Mouse (Mus musculus) spleen, postnatal 14 days (tissue): ENCODE results near the gene Fgfr2.

Source experiments
- DNase-seq, 2 experiments: peaks; one replicate each; pipeline ENCODE4 v3.0.0; 2021 to 2022; ENCODE audit warnings: low spot score in 2 of 2

Gene Fgfr2

GRCm38 (mm10) chr7:130368036-130368826, 2754.9 kb downstream of the Fgfr2 start:
- DNase-seq: no peak

GRCm38 (mm10) chr7:130367222-130368035, 2755.7 kb downstream of the Fgfr2 start:
- no peak for DNase-seq

GRCm38 (mm10) chr7:130365711-130366110, 2757.4 kb downstream of the Fgfr2 start:
- no peak for DNase-seq

GRCm38 (mm10) chr7:130340412-130341152, 2782.6 kb downstream of the Fgfr2 start:
- no peak for DNase-seq

- no peak for DNase-seq
These were observed 2785.5 kb downstream of the Fgfr2 start for GRCm38 (mm10) chr7:130337601-130338000.

- DNase-seq: no peak
These were observed 2787.6 kb downstream of the Fgfr2 start for GRCm38 (mm10) chr7:130335440-130336051.

GRCm38 (mm10) chr7:130332515-130333220, 2790.5 kb downstream of the Fgfr2 start:
- DNase-seq: no peak

GRCm38 (mm10) chr7:130327603-130328365, 2795.4 kb downstream of the Fgfr2 start:
- no peak for DNase-seq

GRCm38 (mm10) chr7:130325983-130326433, 2797.1 kb downstream of the Fgfr2 start:
- no peak for DNase-seq

- DNase-seq: no peak
These were observed 2798.3 kb downstream of the Fgfr2 start for GRCm38 (mm10) chr7:130324716-130325401.

- no peak for DNase-seq
These were observed 2799.4 kb downstream of the Fgfr2 start for GRCm38 (mm10) chr7:130323766-130324165.

GRCm38 (mm10) chr7:130319799-130320556, 2803.2 kb downstream of the Fgfr2 start:
- peak in 1 of 2 experiments; percentile 7 for DNase-seq

- DNase-seq: no peak
These were observed 2806.9 kb downstream of the Fgfr2 start for GRCm38 (mm10) chr7:130316294-130316693.

GRCm38 (mm10) chr7:130315221-130315620, 2807.9 kb downstream of the Fgfr2 start:
- no peak for DNase-seq

- no peak for DNase-seq
These were observed 2808.5 kb downstream of the Fgfr2 start for GRCm38 (mm10) chr7:130314658-130315057.

- DNase-seq: no peak
These were observed 2811.8 kb downstream of the Fgfr2 start for GRCm38 (mm10) chr7:130311362-130311761.

- no peak for DNase-seq
These were observed 2814.0 kb downstream of the Fgfr2 start for GRCm38 (mm10) chr7:130309180-130309579.

- DNase-seq: no peak
These were observed 2816.1 kb downstream of the Fgfr2 start for GRCm38 (mm10) chr7:130307036-130307435.

- DNase-seq: no peak
These were observed 2818.5 kb downstream of the Fgfr2 start for GRCm38 (mm10) chr7:130304642-130305041.
